Mouse (Mus musculus) lung, postnatal 0 days (tissue): ENCODE data around the gene Tbl1xr1.

Experiments used
- CTCF ChIP-seq: IDR thresholded peaks from 2 replicates; pipeline ENCODE4 v1.5.1; 2016; ENCODE audit warnings: antibody characterized with exemption, mild to moderate bottlenecking
- EP300 ChIP-seq: IDR thresholded peaks from 2 replicates; pipeline ENCODE4 v1.6.1; 2016; ENCODE audit warnings: antibody characterized with exemption, mild to moderate bottlenecking, control low read depth

DNA sequence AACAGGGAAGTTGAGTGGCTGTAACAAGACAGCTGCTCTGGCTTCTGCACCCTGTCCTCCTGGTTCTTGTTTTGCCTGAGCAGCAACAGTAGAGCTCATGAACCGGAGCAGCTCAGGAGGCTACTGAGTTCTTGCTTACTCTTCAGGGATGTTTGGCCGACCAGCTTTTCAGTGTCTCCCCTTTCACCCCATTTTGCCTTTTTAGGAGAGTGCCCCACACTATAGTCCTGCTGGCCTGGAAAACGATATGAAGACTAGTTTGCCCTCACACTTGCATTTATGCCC is 14.8 kb downstream of the Tbl1xr1 start:
- TF ChIP-seq EP300 (no peak), CTCF (no peak)
